Mouse (Mus musculus) liver, adult (tissue): ENCODE results near the gene Thumpd1.

Experiments
- GATA4 ChIP-seq: IDR thresholded peaks from 2 replicates; pipeline ENCODE4 v1.6.1; 2014; ENCODE audit warnings: mild to moderate bottlenecking, low read length; ENCODE audit not compliant: insufficient replicate concordance

The Thumpd1 gene

GRCm38 (mm10) chr7:119720253-119720946, at the start of gene Thumpd1:
Gene Thumpd1 (minus strand): TSS chr7:119720798.
- no peak for TF ChIP-seq GATA4

- TF ChIP-seq GATA4: no peak
Observed at GRCm38 (mm10) chr7:119769895-119770294, 49.3 kb upstream of the Thumpd1 start.

- no peak for TF ChIP-seq GATA4
Observed at GRCm38 (mm10) chr7:119766996-119767395, 46.4 kb upstream of the Thumpd1 start.

- no peak for TF ChIP-seq GATA4
Observed at GRCm38 (mm10) chr7:119764377-119764776, 43.8 kb upstream of the Thumpd1 start.

- no peak for TF ChIP-seq GATA4
Observed at GRCm38 (mm10) chr7:119762166-119762697, 41.6 kb upstream of the Thumpd1 start.

- TF ChIP-seq GATA4: 0 out of 2 replicates have a peak, but pooled peaks have one; percentile 36
Observed at GRCm38 (mm10) chr7:119760527-119760951, 39.9 kb upstream of the Thumpd1 start, which contains the start of gene Acsm3. Gene Acsm3 (plus strand): TSS chr7:119760923.

GRCm38 (mm10) chr7:119753696-119754095, 33.1 kb upstream of the Thumpd1 start:
- TF ChIP-seq GATA4: no peak

GRCm38 (mm10) chr7:119749942-119750341, 29.3 kb upstream of the Thumpd1 start:
- no peak for TF ChIP-seq GATA4

GRCm38 (mm10) chr7:119748761-119749160, 28.2 kb upstream of the Thumpd1 start:
- TF ChIP-seq GATA4: no peak

- no peak for TF ChIP-seq GATA4
Observed at GRCm38 (mm10) chr7:119745869-119746268, 25.3 kb upstream of the Thumpd1 start.

GRCm38 (mm10) chr7:119744321-119744720, 23.7 kb upstream of the Thumpd1 start:
- no peak for TF ChIP-seq GATA4

- no peak for TF ChIP-seq GATA4
Observed at GRCm38 (mm10) chr7:119738877-119739276, 18.3 kb upstream of the Thumpd1 start.

- no peak for TF ChIP-seq GATA4
Observed at GRCm38 (mm10) chr7:119727621-119728020, 7.0 kb upstream of the Thumpd1 start.

GRCm38 (mm10) chr7:119720947-119721310, 331 bp upstream of the Thumpd1 start:
- TF ChIP-seq GATA4: no peak

- TF ChIP-seq GATA4: no peak
Observed at GRCm38 (mm10) chr7:119714111-119714510, 6.5 kb downstream of the Thumpd1 start.

GRCm38 (mm10) chr7:119694926-119695325, 25.7 kb downstream of the Thumpd1 start:
- no peak for TF ChIP-seq GATA4

- TF ChIP-seq GATA4: no peak
Observed at GRCm38 (mm10) chr7:119692302-119692701, 28.3 kb downstream of the Thumpd1 start.

GRCm38 (mm10) chr7:119689726-119690125, 30.9 kb downstream of the Thumpd1 start, which contains the start of gene Acsm4:
Gene Acsm4 (plus strand): TSS chr7:119690026.
- TF ChIP-seq GATA4: no peak
